Mouse (Mus musculus) cerebellum, adult 18-20 months (tissue): ENCODE measurements around the gene Cfap97d1.

Experiments
- DNase-seq, 2 experiments: peaks; one replicate each; pipeline ENCODE4 v3.0.0; 2021

Cfap97d1 gene

GRCm38 (mm10) chr11:101984054-101985025 lies at the start of gene Cfap97d1:
Gene Cfap97d1 (plus strand): TSS chr11:101984279.
- DNase-seq, result peak; percentile 96 to 98

GRCm38 (mm10) chr11:101935743-101936142 lies 48.3 kb upstream of the Cfap97d1 start:
- no peak for DNase-seq

- DNase-seq, result no peak
Measured at GRCm38 (mm10) chr11:101936421-101936820, 47.7 kb upstream of the Cfap97d1 start.

GRCm38 (mm10) chr11:101937108-101937507 lies 47.0 kb upstream of the Cfap97d1 start:
- DNase-seq, result peak; percentile 21 to 59

- peak; percentile 90 for DNase-seq
Measured at GRCm38 (mm10) chr11:101943055-101943454, 41.0 kb upstream of the Cfap97d1 start.

GRCm38 (mm10) chr11:101946525-101946924 lies 37.6 kb upstream of the Cfap97d1 start:
- DNase-seq, result no peak

GRCm38 (mm10) chr11:101950021-101950420 lies 34.1 kb upstream of the Cfap97d1 start:
- DNase-seq, result no peak

- no peak for DNase-seq
Measured at GRCm38 (mm10) chr11:101952541-101953341, 31.3 kb upstream of the Cfap97d1 start.

GRCm38 (mm10) chr11:101953441-101953840 lies 30.6 kb upstream of the Cfap97d1 start:
- no peak for DNase-seq

- no peak for DNase-seq
Measured at GRCm38 (mm10) chr11:101957476-101957875, 26.6 kb upstream of the Cfap97d1 start.

GRCm38 (mm10) chr11:101963043-101963442 lies 21.0 kb upstream of the Cfap97d1 start:
- no peak for DNase-seq

- peak in 1 of 2 experiments; percentile 52 for DNase-seq
Measured at GRCm38 (mm10) chr11:101963473-101964291, 20.4 kb upstream of the Cfap97d1 start.

GRCm38 (mm10) chr11:101964647-101965046 lies 19.4 kb upstream of the Cfap97d1 start:
- DNase-seq, result no peak

- DNase-seq, result no peak
Measured at GRCm38 (mm10) chr11:101965553-101965952, 18.5 kb upstream of the Cfap97d1 start.

- no peak for DNase-seq
Measured at GRCm38 (mm10) chr11:101966965-101967614, 17.0 kb upstream of the Cfap97d1 start, which contains the start of gene Sost. Gene Sost (minus strand): TSS chr11:101967015.

GRCm38 (mm10) chr11:101968311-101968710 lies 15.8 kb upstream of the Cfap97d1 start:
- no peak for DNase-seq

- DNase-seq, result peak; percentile 85 to 89
Measured at GRCm38 (mm10) chr11:101968791-101969190, 15.3 kb upstream of the Cfap97d1 start.

GRCm38 (mm10) chr11:101969835-101970234 lies 14.2 kb upstream of the Cfap97d1 start:
- DNase-seq, result no peak

GRCm38 (mm10) chr11:101971410-101971809 lies 12.7 kb upstream of the Cfap97d1 start:
- no peak for DNase-seq

GRCm38 (mm10) chr11:101972097-101972496 lies 12.0 kb upstream of the Cfap97d1 start:
- DNase-seq, result no peak

GRCm38 (mm10) chr11:101972651-101973050 lies 11.4 kb upstream of the Cfap97d1 start:
- no peak for DNase-seq

- no peak for DNase-seq
Measured at GRCm38 (mm10) chr11:101973496-101973895, 10.6 kb upstream of the Cfap97d1 start.
